Mouse (Mus musculus): Measurements from ENCODE around the gene Ang4.
"Not testable (repeated sequence)": the region's sequence is repeated elsewhere in the genome, so short reads cannot be mapped to it uniquely, and the experiment has no call there.

The Ang4 gene

DNA sequence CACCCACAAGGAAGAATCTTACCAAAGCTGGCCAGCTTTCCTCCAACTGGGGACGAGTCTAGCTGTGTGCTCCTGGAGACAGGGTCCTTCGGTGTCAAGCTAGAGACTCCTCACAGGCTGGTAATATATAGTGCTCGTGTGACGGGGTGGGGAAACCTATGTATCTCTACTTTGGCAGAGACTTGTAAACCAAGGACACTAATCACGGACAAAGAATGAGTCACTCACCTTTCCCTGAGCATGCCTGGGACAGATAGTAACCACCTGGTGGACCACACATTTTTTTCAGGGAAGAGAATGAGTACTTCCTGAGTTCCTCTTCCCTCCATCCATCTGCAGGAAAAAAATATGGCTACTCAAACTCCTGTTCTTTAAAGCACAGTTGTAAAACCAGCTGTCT lies at the start of gene Ang4:
Gene Ang4, minus strand, starts transcription at position 101 of the 400 bp plus-strand sequence.
- no peak for DNase-seq (ENCODE audit: low spot score)

DNA sequence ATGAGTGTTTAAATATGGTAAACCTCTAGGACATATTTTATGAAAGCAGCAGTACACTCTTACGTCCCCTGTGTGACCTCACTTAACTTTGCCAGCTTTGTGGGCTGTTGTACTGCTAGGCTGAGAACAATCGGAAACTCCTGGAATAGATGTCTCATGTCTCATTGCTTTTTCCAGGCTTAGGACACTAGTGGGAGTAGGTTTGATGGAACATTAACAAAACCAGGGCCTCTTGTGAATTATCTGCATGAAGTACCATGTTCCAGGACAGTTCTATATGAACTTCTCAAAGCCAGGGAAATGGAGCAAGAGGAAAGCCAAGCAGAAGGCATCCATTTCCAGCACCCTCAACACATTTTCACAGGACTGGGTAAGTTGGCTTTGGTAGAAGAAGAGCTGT lies 26.4 kb upstream of the Ang4 start, which contains the start of gene AY358078:
Gene AY358078, plus strand, starts transcription at position 301 of the 400 bp plus-strand sequence.
- no peak for DNase-seq (ENCODE audit: low spot score)

- no peak for DNase-seq (ENCODE audit: low spot score)
Measured at GRCm38 (mm10) chr14:51794106-51794505, 20.7 kb upstream of the Ang4 start.

GRCm38 (mm10) chr14:51789196-51789595 lies 15.8 kb upstream of the Ang4 start:
- DNase-seq (ENCODE audit: low spot score), result peak; percentile 14

- no peak for DNase-seq (ENCODE audit: low spot score)
Measured at GRCm38 (mm10) chr14:51787061-51787460, 13.7 kb upstream of the Ang4 start.

GRCm38 (mm10) chr14:51786335-51786734 lies 12.9 kb upstream of the Ang4 start:
- no peak for DNase-seq (ENCODE audit: low spot score)

DNA sequence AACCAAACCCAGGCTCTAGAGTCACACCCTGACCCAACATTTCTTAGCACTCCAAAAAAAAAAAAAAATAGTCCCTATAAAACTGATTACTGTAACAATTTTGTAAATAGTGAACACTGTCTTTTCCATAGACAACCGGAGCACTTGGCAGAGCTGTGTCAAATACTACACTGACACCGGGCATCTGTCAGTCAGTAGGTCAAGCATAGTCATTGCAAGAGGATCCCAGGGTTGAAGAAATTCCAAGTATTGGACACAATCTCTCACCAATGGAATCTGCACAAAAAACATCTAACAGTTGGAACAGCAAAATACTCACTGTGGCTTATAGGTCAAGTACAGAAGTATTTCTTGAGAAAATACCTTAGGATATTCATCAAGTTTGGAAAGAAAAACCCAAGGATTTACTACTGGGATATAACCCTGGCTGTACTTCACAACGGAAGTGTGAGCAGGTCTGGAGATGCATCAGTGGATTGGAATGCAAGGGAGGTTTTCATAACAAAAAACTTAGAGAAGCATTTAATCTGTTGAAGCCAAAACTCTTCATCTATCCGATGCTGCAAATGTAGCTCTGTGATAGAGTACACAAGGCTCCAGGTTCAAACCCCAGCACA lies 5.6 kb upstream of the Ang4 start:
- DNase-seq (ENCODE audit: low spot score), result no peak

GRCm38 (mm10) chr14:51777791-51778190 lies 4.4 kb upstream of the Ang4 start:
- no peak for DNase-seq (ENCODE audit: low spot score)

DNA sequence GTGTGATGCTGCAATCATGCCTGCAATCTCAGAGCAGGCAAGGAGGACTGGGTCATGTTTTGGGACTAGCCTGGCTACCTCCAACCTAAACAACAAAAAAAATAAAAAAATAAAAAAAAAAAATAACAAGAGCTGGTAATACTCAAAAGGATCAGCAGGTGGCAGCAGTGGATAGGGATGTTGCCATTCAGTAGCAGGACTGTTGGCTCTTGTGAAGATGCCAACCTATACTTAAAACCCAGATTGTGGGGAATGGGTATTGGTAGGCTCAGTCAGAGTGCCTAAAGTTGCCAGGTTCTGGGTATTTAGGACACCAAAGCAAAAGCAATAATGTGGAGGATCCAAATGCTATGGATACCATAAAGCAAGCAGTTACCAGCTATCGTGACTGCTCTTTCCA lies 2.0 kb downstream of the Ang4 start:
- not testable (repeated sequence) for DNase-seq (ENCODE audit: low spot score)

DNA sequence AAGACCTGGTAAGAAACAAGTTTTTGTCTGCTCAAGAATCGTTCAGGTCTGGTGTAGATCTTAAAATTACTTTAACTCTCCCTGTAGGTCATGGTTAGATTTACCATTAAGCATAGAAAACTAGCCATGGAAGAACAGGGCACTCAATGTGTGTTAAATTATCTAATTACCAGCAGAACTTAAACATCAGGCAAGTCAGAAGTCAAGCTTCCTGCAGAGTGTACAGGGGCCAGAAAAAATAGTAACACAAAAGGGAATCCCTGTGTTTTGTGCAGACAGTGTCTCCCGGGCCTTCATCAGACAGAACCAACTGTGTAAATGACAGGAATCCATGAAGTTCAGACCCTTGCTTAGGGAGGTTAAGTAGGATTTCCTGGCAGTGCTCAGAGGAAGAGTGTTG lies 17.4 kb downstream of the Ang4 start:
- peak; percentile 38 for DNase-seq (ENCODE audit: low spot score)

DNA sequence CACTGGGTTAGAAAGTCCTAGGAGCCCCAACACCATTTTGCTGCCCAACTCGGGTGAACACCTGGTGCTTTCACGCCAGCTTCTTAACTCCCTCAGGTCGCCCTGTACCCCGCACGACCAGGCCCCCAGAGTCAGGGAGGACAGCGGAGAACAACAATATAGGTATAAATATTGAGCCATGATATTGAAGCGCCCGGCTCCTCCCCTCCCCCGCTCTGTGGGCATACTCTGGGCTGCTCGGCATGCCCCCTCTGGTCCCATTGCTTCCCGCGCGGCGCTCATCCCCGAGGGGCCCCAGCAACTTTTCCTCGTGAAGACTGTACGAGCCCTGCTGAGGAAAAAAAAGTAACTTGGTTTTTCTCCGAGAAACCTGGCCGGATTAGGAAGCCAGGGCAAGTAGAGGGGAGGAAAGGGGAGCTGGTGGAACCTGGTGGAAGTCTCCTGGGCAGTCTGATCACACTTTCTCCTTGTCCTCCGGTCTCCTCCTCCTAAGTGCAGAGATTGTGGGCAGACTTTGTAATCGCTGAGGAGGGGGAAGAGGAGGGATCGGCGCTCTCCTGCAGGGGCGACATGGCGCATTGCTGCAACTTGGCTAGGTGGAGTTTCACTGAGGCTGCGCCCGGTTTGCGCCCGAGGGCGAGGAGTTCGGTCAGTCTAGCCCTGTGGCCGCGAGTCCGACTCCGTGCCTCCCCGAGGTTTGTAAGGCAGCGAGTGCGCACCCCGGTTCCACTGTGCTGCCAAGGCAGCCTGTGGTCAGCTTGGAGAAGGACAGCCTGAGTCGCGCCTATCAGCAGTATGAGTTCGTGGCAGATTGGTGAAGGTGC lies 32.8 kb downstream of the Ang4 start:
- DNase-seq (ENCODE audit: low spot score), result peak; percentile 50

DNA sequence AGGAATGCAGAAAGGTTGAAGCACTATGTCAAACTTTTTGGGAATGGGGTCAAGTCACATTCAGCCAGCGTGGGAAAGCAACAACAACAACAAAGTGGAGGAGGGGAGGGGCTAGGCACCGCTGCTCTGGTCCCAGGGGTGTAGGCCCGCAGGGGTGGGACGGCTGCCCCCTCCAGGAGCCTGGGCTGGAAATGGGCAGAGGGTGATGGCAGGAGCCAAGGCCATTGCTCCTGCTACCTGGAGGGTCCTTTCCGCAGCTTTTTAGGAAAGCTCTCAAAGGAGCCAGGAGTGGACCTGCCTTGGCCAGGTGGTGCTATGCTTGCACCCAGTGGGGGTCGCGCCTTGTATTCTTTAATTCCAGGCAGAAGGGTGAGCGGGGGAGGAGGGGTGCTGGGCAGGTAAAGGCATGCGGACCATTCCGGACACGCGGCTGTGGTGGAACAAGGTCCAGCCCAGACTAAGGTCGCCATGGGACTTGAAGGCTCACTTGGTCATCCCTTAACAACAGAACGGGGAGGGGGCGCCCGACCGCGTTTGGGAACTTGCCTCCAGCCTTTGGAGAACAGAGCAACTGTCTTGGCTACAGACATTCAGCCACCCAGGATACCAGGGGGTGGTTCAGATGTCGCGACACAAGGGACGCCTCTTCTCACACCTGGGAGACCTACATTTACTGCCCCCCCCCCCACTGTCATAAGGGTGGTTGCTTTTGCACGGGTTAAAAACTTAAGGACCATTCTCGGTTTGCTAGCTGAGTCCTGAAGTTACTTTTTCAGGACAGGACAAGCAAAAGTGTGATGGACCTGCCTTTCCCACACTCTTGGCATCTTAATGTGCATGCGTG lies 34.0 kb downstream of the Ang4 start:
- no peak for DNase-seq (ENCODE audit: low spot score)

DNA sequence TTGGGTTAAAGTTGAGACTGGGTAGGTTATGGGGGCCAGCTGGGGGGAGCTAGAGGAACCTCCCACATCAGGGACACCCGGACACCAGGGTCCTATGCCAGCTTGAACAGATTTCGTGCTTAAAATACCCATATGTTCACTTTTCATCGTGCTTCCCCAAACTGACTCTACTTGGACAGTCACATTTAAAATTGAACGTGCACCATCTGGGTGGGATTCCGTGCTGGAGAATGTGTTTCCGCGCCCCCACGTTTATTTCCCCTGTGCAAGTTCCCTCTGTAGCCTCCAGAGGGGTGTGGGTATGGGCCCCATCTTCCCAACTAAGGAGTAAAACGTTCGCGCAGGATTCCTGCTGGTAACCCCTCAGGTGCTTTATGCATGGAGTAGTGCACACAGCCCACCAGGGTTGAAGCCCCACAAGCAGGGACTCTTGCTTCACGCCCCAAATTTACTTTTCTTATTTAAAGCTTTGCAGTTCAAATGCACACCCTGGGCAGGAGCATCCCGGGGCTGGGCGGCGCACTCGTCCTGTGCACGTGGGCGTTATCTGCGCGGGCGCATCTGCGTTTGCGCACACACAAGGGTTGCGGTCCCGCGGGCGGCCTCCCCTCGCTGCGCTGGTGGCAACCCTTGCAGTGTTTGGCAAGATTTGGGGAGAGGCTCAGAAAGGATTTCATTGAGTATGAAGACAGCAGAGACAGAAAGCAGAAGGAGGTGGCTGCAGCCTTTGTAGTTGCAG lies 34.8 kb downstream of the Ang4 start:
- DNase-seq (ENCODE audit: low spot score), result no peak

- no peak for DNase-seq (ENCODE audit: low spot score)
Measured at GRCm38 (mm10) chr14:51737967-51738366, 35.4 kb downstream of the Ang4 start.

DNA sequence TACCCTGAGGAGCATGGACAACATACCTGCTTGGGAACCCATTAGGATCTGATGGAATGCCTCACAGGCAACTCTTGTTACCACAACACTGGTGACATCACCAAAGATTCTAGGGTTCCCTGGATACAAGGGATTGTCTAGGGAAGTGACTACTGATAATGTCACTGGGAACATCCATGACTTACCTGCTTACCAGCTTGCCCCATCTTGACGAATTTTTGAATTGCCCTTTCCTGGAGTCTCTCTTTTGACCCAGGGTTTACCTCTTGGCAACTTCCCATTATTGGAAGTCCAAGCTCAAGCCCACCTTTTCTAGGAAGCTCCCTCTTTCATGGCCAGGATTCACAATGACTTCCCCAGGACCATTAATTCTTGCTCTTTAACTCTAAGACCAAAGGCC lies 56.3 kb downstream of the Ang4 start, which contains the start of gene Gm5800:
Gene Gm5800, minus strand, starts transcription at position 101 of the 400 bp plus-strand sequence.
- no peak for DNase-seq (ENCODE audit: low spot score)
